Mouse (Mus musculus) embryonic facial prominence, embryonic 14.5 days (tissue): ENCODE results near the gene Rps28. TPM values are rescaled to one million over a fixed set of nuclear protein-coding genes. Genes with fewer than 3 reads are reported as not detected.
A peak's percentile ranks its signal among the peaks of the same experiment; 100 is the strongest.
"Not testable (repeated sequence)": the region's sequence is repeated elsewhere in the genome, so short reads cannot be mapped to it uniquely, and the experiment has no call there.

Source experiments
- ATAC-seq: fragments of 200-750 bp; cut with Nextera tagmentation; 2 replicates; pipeline ENCODE4 v1.8.0; 2017; ENCODE audit warnings: low read depth, moderate number of reproducible peaks, moderate TSS enrichment
- DNase-seq: peaks from one replicate; pipeline ENCODE4 v3.0.0-alpha.2; 2015; ENCODE audit warnings: low spot score
- H3K27ac ChIP-seq: fragments of 300-500 bp; sonication (generic); replicated peaks from 2 replicates; pipeline ENCODE4 v1.5.1; 2014; ENCODE audit warnings: low read depth, mild to moderate bottlenecking, low read length, moderate library complexity
- H3K27me3 ChIP-seq: fragments of 300-500 bp; sonication (generic); replicated peaks from 2 replicates; pipeline ENCODE4 v1.6.1; 2014; ENCODE audit warnings: low read length; ENCODE audit not compliant: control insufficient read depth, insufficient read depth
- H3K36me3 ChIP-seq: fragments of 300-500 bp; sonication (generic); 2 replicates; pipeline ENCODE4 v1.6.1; 2014; ENCODE audit warnings: low read length, mixed read lengths; ENCODE audit not compliant: control insufficient read depth, insufficient read depth
- H3K4me1 ChIP-seq: fragments of 300-500 bp; sonication (generic); 2 replicates; pipeline ENCODE4 v1.6.1; 2014; ENCODE audit warnings: antibody characterized with exemption, low read length; ENCODE audit not compliant: control insufficient read depth, insufficient read depth
- H3K4me2 ChIP-seq: fragments of 300-500 bp; sonication (generic); 2 replicates; pipeline ENCODE4 v1.6.1; 2014; ENCODE audit warnings: low read depth, mild to moderate bottlenecking, low read length, moderate library complexity, mixed read lengths
- H3K4me3 ChIP-seq: fragments of 300-500 bp; sonication (generic); 2 replicates; pipeline ENCODE4 v1.5.1; 2014; ENCODE audit warnings: low read depth, mild to moderate bottlenecking, low read length
- H3K9ac ChIP-seq: fragments of 300-500 bp; sonication (generic); 2 replicates; pipeline ENCODE4 v1.6.1; 2014; ENCODE audit warnings: low read depth, mild to moderate bottlenecking, low read length, moderate library complexity, mixed read lengths
- H3K9me3 ChIP-seq: fragments of 300-500 bp; sonication (generic); 2 replicates; pipeline ENCODE4 v1.6.1; 2016; ENCODE audit warnings: low read length; ENCODE audit not compliant: control insufficient read depth
- WGBS: fragments of 180-500 bp; shearing (Covaris S2); extraction: QIAGEN DNeasy Blood & Tissue Kit; methylation state at CpG from one replicate; pipeline ENCODE4 v1.1.7; 2014; 5-methylcytosine and 5-hydroxymethylcytosine counted together
- polyA plus RNA-seq: library from polyadenylated mRNA; unstranded; fragments of >200 nt; fragmentation: Nextera tagmentation; extraction: Ambion mirVana; gene quantifications from 2 replicates; pipeline ENCODE4 v1.2.1, GENCODE M21; 2014

The Rps28 gene
- polyA plus RNA-seq, 1 experiment from 2014 or later: 1,307 TPM

- Histone ChIP-seq H3K27ac (no peak overlapping the region), H3K4me1 (peaks cover 7% of the 10 kb centered on the region), H3K9me3 (no peaks in the 10 kb centered on the region), H3K9ac (no peak overlapping the region), H3K27me3 (no peaks in the 10 kb centered on the region), H3K36me3 (peaks cover 67% of the 10 kb centered on the region), H3K4me3 (no peak overlapping the region), H3K4me2 (no peak overlapping the region)
- 85% methylated on average over 10 of the region's 10 CpGs for WGBS
- ATAC-seq (no peak), DNase-seq (no peak)
These were observed 5.2 kb upstream of the Rps28 start for GRCm38 (mm10) chr17:33829561-33829960.

- 55% methylated on average over 2 of the region's 2 CpGs for WGBS
These were observed 4.5 kb upstream of the Rps28 start for GRCm38 (mm10) chr17:33828892-33829291.

GRCm38 (mm10) chr17:33826850-33827249, 2.5 kb upstream of the Rps28 start:
- no peak for ATAC-seq
- WGBS: 1% methylated on average over 3 of the region's 3 CpGs

More at GRCm38 (mm10) chr17:33828892-33829291, 4.5 kb upstream of the Rps28 start:
- Histone ChIP-seq H3K4me3 (no peak overlapping the region), H3K4me2 (no peak overlapping the region), H3K4me1 (peaks cover 7% of the 10 kb centered on the region), H3K27me3 (no peaks in the 10 kb centered on the region), H3K36me3 (peaks cover 60% of the 10 kb centered on the region), H3K27ac (no peak overlapping the region), H3K9ac (no peak overlapping the region), H3K9me3 (no peaks in the 10 kb centered on the region)
- ATAC-seq (no peak), DNase-seq (peak; percentile 58)

GRCm38 (mm10) chr17:33825462-33825861, 1.1 kb upstream of the Rps28 start:
- WGBS: 85% methylated on average over 8 of the region's 8 CpGs
- Histone ChIP-seq H3K27ac (0 out of 2 replicates have a peak overlapping the region, but pooled peaks have one; percentile 95), H3K4me2 (peak overlapping the region; percentile 57), H3K36me3 (peaks cover 56% of the 10 kb centered on the region), H3K27me3 (no peaks in the 10 kb centered on the region), H3K9ac (peak overlapping the region; percentile 88; the same call in 1 of the 2 replicates), H3K4me3 (peak overlapping the region; percentile 68), H3K9me3 (no peaks in the 10 kb centered on the region), H3K4me1 (peaks cover 15% of the 10 kb centered on the region)
- ATAC-seq: no peak
- DNase-seq: no peak

More at GRCm38 (mm10) chr17:33826850-33827249, 2.5 kb upstream of the Rps28 start:
- H3K9me3 ChIP-seq: no peaks in the 10 kb centered on the region
- H3K9ac ChIP-seq: no peak overlapping the region
- H3K4me3 ChIP-seq: no peak overlapping the region
- no peak overlapping the region for H3K27ac ChIP-seq
- no peak overlapping the region for H3K4me2 ChIP-seq
- H3K27me3 ChIP-seq: no peaks in the 10 kb centered on the region
- peak; percentile 85 for DNase-seq
- peaks cover 15% of the 10 kb centered on the region for H3K4me1 ChIP-seq
- H3K36me3 ChIP-seq: peaks cover 56% of the 10 kb centered on the region

- 7% methylated on average over 6 of the region's 6 CpGs for WGBS
- H3K4me1 ChIP-seq: peaks cover 15% of the 10 kb centered on the region
- H3K27ac ChIP-seq: peak overlapping the region; percentile 95
- peak overlapping the region; percentile 68 for H3K4me3 ChIP-seq
- peak overlapping the region; percentile 88 for H3K9ac ChIP-seq
- H3K9me3 ChIP-seq, H3K27me3 ChIP-seq, ATAC-seq, DNase-seq: not testable (repeated sequence)
- peaks cover 56% of the 10 kb centered on the region for H3K36me3 ChIP-seq
- H3K4me2 ChIP-seq: peak overlapping the region; percentile 57
These were observed 602 bp upstream of the Rps28 start for GRCm38 (mm10) chr17:33824997-33825330.

GRCm38 (mm10) chr17:33823171-33823570, 1.2 kb downstream of the Rps28 start:
- Histone ChIP-seq H3K9ac (peak overlapping the region; percentile 88), H3K4me1 (peaks cover 16% of the 10 kb centered on the region), H3K27ac (0 out of 2 replicates have a peak overlapping the region, but pooled peaks have one; percentile 1), H3K36me3 (peaks cover 58% of the 10 kb centered on the region), H3K4me2 (peak overlapping the region; percentile 74), H3K4me3 (peak overlapping the region; percentile 68)
- not testable (repeated sequence) for ATAC-seq, H3K9me3 ChIP-seq, H3K27me3 ChIP-seq, DNase-seq
- 81% methylated on average over 8 of the region's 8 CpGs for WGBS

GRCm38 (mm10) chr17:33822436-33822959, 1.9 kb downstream of the Rps28 start:
- Histone ChIP-seq H3K4me3 (peak overlapping the region; percentile 68; the same call in 1 of the 2 replicates), H3K9me3 (no peaks in the 10 kb centered on the region), H3K9ac (peak overlapping the region; percentile 88), H3K4me1 (peaks cover 19% of the 10 kb centered on the region), H3K27me3 (no peaks in the 10 kb centered on the region), H3K4me2 (peak overlapping the region; percentile 74; the same call in 1 of the 2 replicates), H3K36me3 (peaks cover 52% of the 10 kb centered on the region), H3K27ac (no peak overlapping the region)
- ATAC-seq: no peak
- DNase-seq: no peak
- WGBS: 75% methylated on average over 1 of the region's 1 CpGs

GRCm38 (mm10) chr17:33817969-33818643, 6.3 kb downstream of the Rps28 start:
- Histone ChIP-seq H3K4me3 (peak overlapping the region; percentile 55), H3K36me3 (peaks cover 45% of the 10 kb centered on the region), H3K27ac (peak overlapping the region; percentile 77), H3K27me3 (no peaks in the 10 kb centered on the region), H3K9ac (peak overlapping the region; percentile 72), H3K4me2 (peak overlapping the region; percentile 89), H3K4me1 (peaks cover 9% of the 10 kb centered on the region), H3K9me3 (no peaks in the 10 kb centered on the region)
- ATAC-seq: peak; percentile 41; the same call in 1 of the 2 replicates
- WGBS: 19% methylated on average over 33 of the region's 33 CpGs
- peak; percentile 16 for DNase-seq
